Mouse (Mus musculus): ENCODE measurements around the gene Iqgap1. TPM values are rescaled to one million over a fixed set of nuclear protein-coding genes. Genes with fewer than 3 reads are reported as not detected.

Gene Iqgap1
- polyA plus RNA-seq, 1 experiment = 38.1 TPM

DNA sequence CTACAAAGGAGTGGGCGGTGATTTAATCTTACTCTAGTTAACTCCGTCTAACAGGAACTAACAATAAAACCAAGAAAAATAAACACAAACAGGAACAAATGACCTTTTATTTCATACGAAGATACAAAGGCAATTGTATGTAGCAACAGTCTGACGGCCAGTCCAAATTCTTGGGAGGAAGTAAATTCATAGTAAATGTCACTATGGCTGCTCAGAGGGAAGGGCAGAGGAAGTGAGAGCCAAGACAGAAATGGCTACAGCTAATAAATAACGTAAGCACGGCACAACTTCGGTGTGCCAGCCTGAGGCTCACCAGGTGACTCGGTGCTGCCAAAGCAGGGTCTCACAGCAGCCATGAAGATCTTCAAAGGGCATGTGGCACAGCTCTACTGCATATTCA, 114.3 kb downstream of the Iqgap1 start:
- 52% methylated on average over 8 of the region's 8 CpGs for WGBS
- H3K4me1 ChIP-seq (ENCODE audit: control insufficient read depth, insufficient read depth, low read length) = no peaks in the 10 kb centered on the region
- no peaks in the 10 kb centered on the region for H3K27me3 ChIP-seq (replicated peaks; ENCODE audit: control insufficient read depth, insufficient read depth, low read length)
- no peak overlapping the region for H3K4me3 ChIP-seq (ENCODE audit: insufficient read depth, low read depth, low read length)
- H3K36me3 ChIP-seq (ENCODE audit: control insufficient read depth, insufficient read depth, low read length) = peaks cover 3% of the 10 kb centered on the region; the same call in 1 of the 2 replicates
- no peak for TF ChIP-seq POLR2A (IDR thresholded peaks at IDR 0.05; ENCODE audit: low read depth, low read length)
- no peak for TF ChIP-seq CTCF (conservative IDR thresholded peaks at IDR 0.05; ENCODE audit: insufficient read depth, insufficient read length, low read depth, low read length)
- no peak for DNase-seq
- no peak overlapping the region for H3K27ac ChIP-seq (ENCODE audit: insufficient read depth, low read depth, low read length)

DNA sequence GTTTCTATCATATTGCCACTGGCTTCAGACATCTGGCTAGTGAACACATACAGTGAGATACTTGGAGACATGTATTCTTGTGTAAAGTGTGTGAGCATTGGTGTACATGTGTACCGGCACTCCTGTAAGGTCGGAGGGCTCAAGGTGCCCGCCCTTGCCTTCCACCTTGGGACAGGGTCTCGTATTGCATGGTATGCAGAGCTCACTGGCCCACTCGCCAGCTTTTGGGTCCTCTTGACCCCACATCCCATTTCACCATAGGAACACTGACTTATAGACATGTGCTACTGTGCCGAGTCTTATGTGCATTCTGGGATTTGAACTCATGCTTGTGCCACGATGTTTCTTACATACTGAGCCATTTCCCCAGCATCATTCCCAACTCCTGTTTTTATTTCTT, 115.4 kb downstream of the Iqgap1 start:
- TF ChIP-seq CTCF (conservative IDR thresholded peaks at IDR 0.05; ENCODE audit: insufficient read depth, insufficient read length, low read depth, low read length) (no peak), POLR2A (IDR thresholded peaks at IDR 0.05; ENCODE audit: low read depth, low read length) (no peak)
- WGBS = 97% methylated on average over 7 of the region's 7 CpGs
- H3K36me3 ChIP-seq (ENCODE audit: control insufficient read depth, insufficient read depth, low read length) = peaks cover 3% of the 10 kb centered on the region; the same call in 1 of the 2 replicates
- no peak for DNase-seq
- no peak overlapping the region for H3K27ac ChIP-seq (ENCODE audit: insufficient read depth, low read depth, low read length)
- no peaks in the 10 kb centered on the region for H3K4me1 ChIP-seq (ENCODE audit: control insufficient read depth, insufficient read depth, low read length)
- H3K27me3 ChIP-seq (replicated peaks; ENCODE audit: control insufficient read depth, insufficient read depth, low read length) = no peaks in the 10 kb centered on the region
- no peak overlapping the region for H3K4me3 ChIP-seq (ENCODE audit: insufficient read depth, low read depth, low read length)

DNA sequence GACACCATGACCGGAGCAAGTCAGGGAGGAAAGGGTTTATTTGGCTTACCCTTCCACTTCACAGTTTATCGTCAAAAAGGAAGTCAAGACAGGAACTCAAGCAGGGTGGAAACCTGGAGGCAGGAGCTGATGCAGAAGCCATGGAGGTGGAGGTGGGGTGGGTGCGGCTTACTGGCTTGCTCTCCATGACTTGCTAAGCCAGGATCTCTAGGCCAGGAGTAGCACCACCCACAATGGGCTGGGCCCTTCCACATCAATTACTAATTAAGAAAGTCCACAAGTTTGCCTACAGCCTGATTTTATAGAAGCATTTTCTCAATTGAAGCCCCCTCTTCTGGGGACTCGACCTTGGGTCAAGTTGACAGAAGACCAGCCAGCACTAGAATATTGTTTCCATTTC, 121.7 kb downstream of the Iqgap1 start:
- no peak overlapping the region for H3K4me3 ChIP-seq (ENCODE audit: insufficient read depth, low read depth, low read length)
- H3K27ac ChIP-seq (ENCODE audit: insufficient read depth, low read depth, low read length) = no peak overlapping the region
- H3K27me3 ChIP-seq (replicated peaks; ENCODE audit: control insufficient read depth, insufficient read depth, low read length) = no peaks in the 10 kb centered on the region
- H3K36me3 ChIP-seq (ENCODE audit: control insufficient read depth, insufficient read depth, low read length) = no peaks in the 10 kb centered on the region
- no peak for DNase-seq
- WGBS = 84% methylated on average over 4 of the region's 4 CpGs
- TF ChIP-seq POLR2A (IDR thresholded peaks at IDR 0.05; ENCODE audit: low read depth, low read length) (no peak), CTCF (conservative IDR thresholded peaks at IDR 0.05; ENCODE audit: insufficient read depth, insufficient read length, low read depth, low read length) (no peak)
- no peaks in the 10 kb centered on the region for H3K4me1 ChIP-seq (ENCODE audit: control insufficient read depth, insufficient read depth, low read length)

DNA sequence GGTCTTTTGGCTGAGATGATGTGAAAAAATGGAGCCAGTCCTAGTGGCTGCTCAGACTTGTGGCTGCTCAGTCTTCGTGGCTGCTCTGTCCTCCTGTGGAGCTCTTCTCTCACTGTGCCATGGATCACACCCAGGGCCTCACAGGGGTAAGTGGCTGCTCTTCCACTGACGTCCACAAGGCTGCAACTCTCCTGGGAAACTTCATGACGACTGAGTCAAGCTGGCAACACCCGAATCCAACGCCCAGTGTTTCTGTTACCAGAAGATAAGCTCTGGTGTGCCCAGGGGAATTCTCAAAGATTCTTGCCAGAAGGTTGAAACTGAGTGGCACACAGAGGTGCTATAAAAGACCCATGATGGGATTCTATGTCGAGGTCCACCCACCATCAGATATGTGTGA, 123.3 kb downstream of the Iqgap1 start:
- no peaks in the 10 kb centered on the region for H3K27me3 ChIP-seq (replicated peaks; ENCODE audit: control insufficient read depth, insufficient read depth, low read length)
- no peaks in the 10 kb centered on the region for H3K4me1 ChIP-seq (ENCODE audit: control insufficient read depth, insufficient read depth, low read length)
- WGBS = 70% methylated on average over 6 of the region's 6 CpGs
- no peak for DNase-seq
- H3K36me3 ChIP-seq (ENCODE audit: control insufficient read depth, insufficient read depth, low read length) = no peaks in the 10 kb centered on the region
- no peak overlapping the region for H3K27ac ChIP-seq (ENCODE audit: insufficient read depth, low read depth, low read length)
- no peak overlapping the region for H3K4me3 ChIP-seq (ENCODE audit: insufficient read depth, low read depth, low read length)
- TF ChIP-seq POLR2A (IDR thresholded peaks at IDR 0.05; ENCODE audit: low read depth, low read length) (no peak), CTCF (conservative IDR thresholded peaks at IDR 0.05; ENCODE audit: insufficient read depth, insufficient read length, low read depth, low read length) (no peak)

DNA sequence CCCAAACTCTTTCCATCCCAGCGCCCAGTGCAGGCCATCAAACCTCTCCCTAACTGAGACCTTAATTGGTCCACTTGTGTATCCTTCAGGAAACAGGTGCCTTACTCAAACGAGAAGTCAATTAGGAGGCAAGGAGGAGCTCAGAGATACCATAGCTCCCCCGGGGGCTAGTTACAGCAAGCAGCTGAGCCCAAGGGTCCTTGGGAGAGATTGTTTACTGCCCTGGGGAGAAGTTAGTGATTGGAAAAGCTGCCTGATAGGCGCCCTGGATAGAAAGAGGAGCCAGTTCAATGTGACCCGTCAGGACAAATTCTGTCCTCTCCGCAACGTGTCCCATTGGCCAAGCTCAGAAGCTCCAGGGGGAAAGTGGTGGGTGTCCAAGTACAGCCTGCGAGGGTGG, 126.1 kb downstream of the Iqgap1 start:
- H3K4me1 ChIP-seq (ENCODE audit: control insufficient read depth, insufficient read depth, low read length) = no peaks in the 10 kb centered on the region
- no peaks in the 10 kb centered on the region for H3K27me3 ChIP-seq (replicated peaks; ENCODE audit: control insufficient read depth, insufficient read depth, low read length)
- 69% methylated on average over 8 of the region's 8 CpGs for WGBS
- DNase-seq = no peak
- TF ChIP-seq POLR2A (IDR thresholded peaks at IDR 0.05; ENCODE audit: low read depth, low read length) (no peak), CTCF (conservative IDR thresholded peaks at IDR 0.05; ENCODE audit: insufficient read depth, insufficient read length, low read depth, low read length) (no peak)
- H3K4me3 ChIP-seq (ENCODE audit: insufficient read depth, low read depth, low read length) = no peak overlapping the region
- H3K36me3 ChIP-seq (ENCODE audit: control insufficient read depth, insufficient read depth, low read length) = no peaks in the 10 kb centered on the region
- H3K27ac ChIP-seq (ENCODE audit: insufficient read depth, low read depth, low read length) = no peak overlapping the region

DNA sequence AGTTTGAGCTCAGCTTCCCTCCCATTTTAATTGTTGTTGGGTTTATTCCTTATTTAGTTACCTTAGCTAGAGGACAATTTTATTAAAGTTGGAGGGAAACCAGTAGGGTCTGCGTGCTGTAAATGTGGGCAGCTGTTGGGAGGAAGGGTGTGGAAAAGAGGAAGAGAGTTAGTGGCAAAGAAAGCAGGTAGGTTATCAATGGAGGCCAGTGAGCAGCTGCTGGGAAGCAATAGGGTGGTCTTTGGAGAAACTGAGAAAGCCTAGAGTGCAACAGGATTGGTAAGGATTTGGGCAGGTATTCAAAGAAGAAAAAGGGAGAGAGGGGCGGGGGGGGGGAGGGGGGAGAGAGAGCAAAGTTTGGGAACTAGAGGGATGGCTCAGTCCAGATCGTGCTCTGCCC, 126.8 kb downstream of the Iqgap1 start:
- H3K4me3 ChIP-seq (ENCODE audit: insufficient read depth, low read depth, low read length) = no peak overlapping the region
- TF ChIP-seq POLR2A (IDR thresholded peaks at IDR 0.05; ENCODE audit: low read depth, low read length) (no peak), CTCF (conservative IDR thresholded peaks at IDR 0.05; ENCODE audit: insufficient read depth, insufficient read length, low read depth, low read length) (no peak)
- H3K4me1 ChIP-seq (ENCODE audit: control insufficient read depth, insufficient read depth, low read length) = no peaks in the 10 kb centered on the region
- 72% methylated on average over 3 of the region's 3 CpGs for WGBS
- H3K36me3 ChIP-seq (ENCODE audit: control insufficient read depth, insufficient read depth, low read length) = no peaks in the 10 kb centered on the region
- no peak overlapping the region for H3K27ac ChIP-seq (ENCODE audit: insufficient read depth, low read depth, low read length)
- no peaks in the 10 kb centered on the region for H3K27me3 ChIP-seq (replicated peaks; ENCODE audit: control insufficient read depth, insufficient read depth, low read length)
- DNase-seq = no peak

DNA sequence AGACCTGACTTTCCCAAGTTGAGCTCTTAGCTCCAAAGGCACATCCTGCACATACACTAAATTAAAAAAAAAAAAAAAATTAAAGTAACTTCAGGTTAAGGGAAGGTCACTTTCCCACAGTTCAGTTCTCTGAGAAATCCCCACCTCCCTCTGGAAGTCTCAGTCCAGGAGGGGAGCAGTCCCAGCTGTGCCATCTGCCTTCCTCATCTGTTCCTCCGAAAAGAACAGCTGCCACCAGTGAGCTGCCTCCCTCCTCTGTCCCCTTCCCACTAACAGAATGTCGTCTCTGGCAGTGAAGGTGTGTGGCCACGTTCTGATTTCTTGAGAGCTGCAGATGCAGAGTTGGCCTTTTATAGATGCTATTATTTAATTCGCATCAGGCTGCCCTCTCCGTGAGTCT, 127.9 kb downstream of the Iqgap1 start:
- no peaks in the 10 kb centered on the region for H3K27me3 ChIP-seq (replicated peaks; ENCODE audit: control insufficient read depth, insufficient read depth, low read length)
- no peak overlapping the region for H3K27ac ChIP-seq (ENCODE audit: insufficient read depth, low read depth, low read length)
- no peak overlapping the region for H3K4me3 ChIP-seq (ENCODE audit: insufficient read depth, low read depth, low read length)
- H3K36me3 ChIP-seq (ENCODE audit: control insufficient read depth, insufficient read depth, low read length) = no peaks in the 10 kb centered on the region
- WGBS = 80% methylated on average over 5 of the region's 5 CpGs
- DNase-seq = no peak
- H3K4me1 ChIP-seq (ENCODE audit: control insufficient read depth, insufficient read depth, low read length) = no peaks in the 10 kb centered on the region
- TF ChIP-seq POLR2A (IDR thresholded peaks at IDR 0.05; ENCODE audit: low read depth, low read length) = no peak
- TF ChIP-seq CTCF (conservative IDR thresholded peaks at IDR 0.05; ENCODE audit: insufficient read depth, insufficient read length, low read depth, low read length) = no peak

DNA sequence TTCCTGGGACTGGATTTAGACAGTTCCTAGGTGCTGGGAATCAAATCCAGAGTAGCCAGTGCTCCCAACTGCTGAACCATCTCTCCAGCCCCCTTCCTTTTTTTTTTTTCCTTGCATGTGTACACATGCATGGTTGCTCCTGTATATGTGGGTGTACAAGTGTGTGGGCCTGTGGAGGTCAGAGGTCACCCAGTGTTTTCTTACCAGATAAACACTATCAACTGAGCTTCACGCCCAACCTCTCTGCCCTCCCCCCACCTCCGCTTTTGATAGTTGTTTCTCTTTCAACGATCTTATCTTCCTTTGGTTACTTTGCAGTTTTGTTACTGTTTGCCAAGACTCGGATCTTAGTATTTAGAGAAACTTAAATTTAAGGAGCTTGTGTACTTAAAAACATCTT, 128.9 kb downstream of the Iqgap1 start:
- 57% methylated on average over 4 of the region's 4 CpGs for WGBS
- no peaks in the 10 kb centered on the region for H3K36me3 ChIP-seq (ENCODE audit: control insufficient read depth, insufficient read depth, low read length)
- no peaks in the 10 kb centered on the region for H3K27me3 ChIP-seq (replicated peaks; ENCODE audit: control insufficient read depth, insufficient read depth, low read length)
- no peak overlapping the region for H3K4me3 ChIP-seq (ENCODE audit: insufficient read depth, low read depth, low read length)
- TF ChIP-seq POLR2A (IDR thresholded peaks at IDR 0.05; ENCODE audit: low read depth, low read length) (no peak), CTCF (conservative IDR thresholded peaks at IDR 0.05; ENCODE audit: insufficient read depth, insufficient read length, low read depth, low read length) (no peak)
- no peak overlapping the region for H3K27ac ChIP-seq (ENCODE audit: insufficient read depth, low read depth, low read length)
- no peaks in the 10 kb centered on the region for H3K4me1 ChIP-seq (ENCODE audit: control insufficient read depth, insufficient read depth, low read length)
- no peak for DNase-seq
